Mouse (Mus musculus) megakaryocyte, embryonic 14.5 days (primary cell): ENCODE data around the gene Ndufs5.

Experiments used
- FLI1 ChIP-seq: IDR thresholded peaks from 2 replicates; pipeline ENCODE4 v1.6.1; 2012; ENCODE audit warnings: low read length, inconsistent platforms, mixed read lengths
- GATA1 ChIP-seq: IDR thresholded peaks from 3 replicates; pipeline ENCODE4 v1.6.1; 2012; ENCODE audit warnings: mixed read lengths, low read length, inconsistent platforms, borderline replicate concordance

GRCm38 (mm10) chr4:123750152-123750651, 32.2 kb upstream of the Ndufs5 start, which contains the start of gene Akirin1:
- TF ChIP-seq GATA1, result no peak
- TF ChIP-seq FLI1, result no peak
